Mouse (Mus musculus) kidney, postnatal 0 days (tissue): ENCODE data around the gene Clmn. TPM values are rescaled to one million over a fixed set of nuclear protein-coding genes. Genes with fewer than 3 reads are reported as not detected.
A peak's percentile ranks its signal among the peaks of the same experiment; 100 is the strongest.

Source experiments
- ATAC-seq: fragments of 200-750 bp; cut with Nextera tagmentation; replicated peaks from 2 replicates; pipeline ENCODE4 v1.8.0; 2017; ENCODE audit warnings: low read depth, moderate number of reproducible peaks, moderate TSS enrichment, moderate library complexity; ENCODE audit not compliant: low FRiP score
- DNase-seq: peaks from one replicate; pipeline ENCODE4 v3.0.0-alpha.2; 2016; ENCODE audit warnings: low spot score
- H3K27ac ChIP-seq: fragments of 300-500 bp; sonication (generic); 2 replicates; pipeline ENCODE4 v1.5.1; 2014; ENCODE audit warnings: mild to moderate bottlenecking
- H3K27me3 ChIP-seq: fragments of 300-500 bp; sonication (generic); 2 replicates; pipeline ENCODE4 v1.6.1; 2014; ENCODE audit warnings: low read length, mixed read lengths; ENCODE audit not compliant: insufficient read depth
- H3K36me3 ChIP-seq: fragments of 300-500 bp; sonication (generic); 2 replicates; pipeline ENCODE4 v1.6.1; 2014; ENCODE audit warnings: low read length, mixed read lengths; ENCODE audit not compliant: insufficient read depth
- H3K4me1 ChIP-seq: fragments of 300-500 bp; sonication (generic); replicated peaks from 2 replicates; pipeline ENCODE4 v1.6.1; 2014; ENCODE audit warnings: antibody characterized with exemption, low read length, mixed read lengths; ENCODE audit not compliant: insufficient read depth
- H3K4me2 ChIP-seq: fragments of 300-500 bp; sonication (generic); 2 replicates; pipeline ENCODE4 v1.6.1; 2014; ENCODE audit warnings: mild to moderate bottlenecking, low read length, moderate library complexity, mixed read lengths
- H3K4me3 ChIP-seq: fragments of 300-500 bp; sonication (generic); replicated peaks from 2 replicates; pipeline ENCODE4 v1.5.1; 2014; ENCODE audit warnings: low read depth, low read length
- H3K9ac ChIP-seq: fragments of 300-500 bp; sonication (generic); 2 replicates; pipeline ENCODE4 v1.6.1; 2014; ENCODE audit warnings: low read depth, low read length
- H3K9me3 ChIP-seq: fragments of 300-500 bp; sonication (generic); replicated peaks from 2 replicates; pipeline ENCODE4 v1.6.1; 2016; ENCODE audit warnings: low read length, inconsistent platforms, mixed read lengths
- CTCF ChIP-seq: IDR thresholded peaks from 2 replicates; pipeline ENCODE4 v1.5.1; 2016; ENCODE audit warnings: antibody characterized with exemption, low read depth, mild to moderate bottlenecking, moderate library complexity
- WGBS: fragments of 180-500 bp; shearing (Covaris S2); extraction: QIAGEN DNeasy Blood & Tissue Kit; methylation state at CpG from one replicate; pipeline ENCODE4 v1.1.7; 2014; 5-methylcytosine and 5-hydroxymethylcytosine counted together
- polyA plus RNA-seq: library from polyadenylated mRNA; unstranded; fragments of >200 nt; fragmentation: Nextera tagmentation; extraction: Ambion mirVana; gene quantifications from 2 replicates; pipeline ENCODE4 v1.2.1, GENCODE M21; 2015

Gene Clmn
- polyA plus RNA-seq, 1 experiment from 2014 or later: 6.0 TPM

- Histone ChIP-seq H3K27me3 (no peaks in the 10 kb centered on the region), H3K4me2 (no peak overlapping the region), H3K9ac (no peak overlapping the region), H3K36me3 (no peaks in the 10 kb centered on the region), H3K4me1 (peaks cover 25% of the 10 kb centered on the region), H3K27ac (peak overlapping the region; percentile 37; the same call in 1 of the 2 replicates), H3K4me3 (no peak overlapping the region), H3K9me3 (no peaks in the 10 kb centered on the region)
- TF ChIP-seq CTCF: no peak
- ATAC-seq (peak; percentile 51; the same call in 1 of the 2 replicates), DNase-seq (no peak)
- 35% methylated on average over 12 of the region's 12 CpGs for WGBS
Measured at GRCm38 (mm10) chr12:104817172-104817866, 47.6 kb downstream of the Clmn start.

DNA sequence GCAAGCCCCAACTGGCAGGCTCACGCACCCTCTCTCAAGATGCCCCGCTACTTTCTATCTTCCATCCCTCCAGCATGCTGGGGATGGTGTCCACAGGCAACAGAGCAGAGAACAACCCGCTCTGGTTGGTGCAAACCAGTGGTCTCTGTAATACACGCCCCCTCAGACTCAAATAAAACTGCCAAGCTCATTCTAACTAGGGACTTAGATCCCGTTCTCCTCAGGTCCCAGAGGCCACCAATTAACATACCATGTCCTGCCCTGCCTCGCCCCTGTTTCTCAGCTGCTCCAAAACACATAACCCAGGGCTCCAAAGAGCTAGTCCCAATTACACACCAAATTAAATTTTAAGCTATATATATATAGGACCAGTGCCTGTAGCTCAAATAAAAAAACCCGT is 50.6 kb downstream of the Clmn start:
- 24% methylated on average over 7 of the region's 7 CpGs for WGBS
- DNase-seq: peak; percentile 61
- TF ChIP-seq CTCF: no peak
- peaks cover 15% of the 10 kb centered on the region; the same call in 1 of the 2 replicates for H3K4me1 ChIP-seq
- no peaks in the 10 kb centered on the region for H3K36me3 ChIP-seq
- no peak overlapping the region for H3K4me3 ChIP-seq
- no peak for ATAC-seq
- H3K27me3 ChIP-seq: no peaks in the 10 kb centered on the region
- H3K9me3 ChIP-seq: no peaks in the 10 kb centered on the region
- H3K27ac ChIP-seq: no peak overlapping the region
- no peak overlapping the region for H3K9ac ChIP-seq
- H3K4me2 ChIP-seq: no peak overlapping the region

DNA sequence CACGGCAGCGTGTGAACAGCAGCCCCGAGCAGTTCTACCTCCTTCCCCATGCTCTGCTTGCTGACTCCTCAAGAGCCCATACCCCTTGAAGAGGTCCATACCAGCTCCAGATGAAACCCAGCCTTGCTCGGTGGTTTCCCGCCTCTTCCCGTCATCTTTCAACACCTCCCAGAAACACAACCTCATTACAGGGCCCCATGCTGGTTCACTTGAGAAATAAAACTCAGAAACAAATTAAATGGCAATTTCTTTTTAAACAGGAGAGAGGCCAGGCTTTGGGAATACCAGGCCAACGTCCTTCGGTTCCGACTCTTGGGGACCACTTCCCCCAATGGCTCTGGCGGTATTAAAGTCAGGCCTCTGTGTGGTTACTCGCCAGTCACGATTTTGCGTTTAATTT is 51.1 kb downstream of the Clmn start:
- no peak for TF ChIP-seq CTCF
- H3K9ac ChIP-seq: no peak overlapping the region
- WGBS: 63% methylated on average over 13 of the region's 13 CpGs
- H3K4me3 ChIP-seq: no peak overlapping the region
- no peak overlapping the region for H3K4me2 ChIP-seq
- H3K27ac ChIP-seq: no peak overlapping the region
- H3K36me3 ChIP-seq: no peaks in the 10 kb centered on the region
- ATAC-seq: no peak
- H3K27me3 ChIP-seq: no peaks in the 10 kb centered on the region
- no peaks in the 10 kb centered on the region for H3K9me3 ChIP-seq
- no peak for DNase-seq
- H3K4me1 ChIP-seq: peaks cover 13% of the 10 kb centered on the region

GRCm38 (mm10) chr12:104812711-104813110 is 52.2 kb downstream of the Clmn start:
- Histone ChIP-seq H3K9me3 (no peaks in the 10 kb centered on the region), H3K4me2 (no peak overlapping the region), H3K27me3 (no peaks in the 10 kb centered on the region), H3K36me3 (no peaks in the 10 kb centered on the region), H3K27ac (no peak overlapping the region), H3K4me3 (no peak overlapping the region), H3K4me1 (peaks cover 17% of the 10 kb centered on the region), H3K9ac (no peak overlapping the region)
- DNase-seq: no peak
- peak; percentile 61 for TF ChIP-seq CTCF
- WGBS: 76% methylated on average over 4 of the region's 4 CpGs
- ATAC-seq: no peak

DNA sequence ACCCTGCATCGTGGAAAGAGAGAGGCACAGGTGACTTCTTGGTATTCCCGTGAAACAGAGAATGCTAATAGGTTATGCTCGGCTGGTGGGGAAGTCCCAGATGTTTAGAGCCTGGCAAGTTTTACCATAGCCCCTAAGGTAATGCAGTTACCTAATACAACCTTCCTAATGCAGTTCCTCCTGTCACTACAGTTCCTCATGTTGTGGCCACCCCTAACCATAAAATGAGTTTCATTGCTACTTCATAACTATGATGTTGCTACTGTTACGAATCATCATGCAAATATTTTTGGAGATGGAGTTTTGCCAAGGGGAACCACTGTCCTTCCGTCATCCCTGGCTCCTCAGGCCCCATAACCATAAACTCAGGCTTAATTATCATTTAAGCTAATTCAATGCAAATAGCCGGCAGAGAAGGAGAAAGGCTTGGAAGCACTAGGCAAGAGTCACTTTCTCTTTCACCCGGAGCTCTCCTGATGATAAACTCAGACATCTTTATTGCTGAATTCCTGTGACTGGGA is 53.9 kb downstream of the Clmn start:
- no peak for DNase-seq
- WGBS: 39% methylated on average over 7 of the region's 7 CpGs
- no peak for TF ChIP-seq CTCF
- Histone ChIP-seq H3K27me3 (no peaks in the 10 kb centered on the region), H3K9ac (no peak overlapping the region), H3K4me3 (no peak overlapping the region), H3K27ac (no peak overlapping the region), H3K9me3 (no peaks in the 10 kb centered on the region), H3K4me2 (no peak overlapping the region), H3K4me1 (peaks cover 14% of the 10 kb centered on the region), H3K36me3 (no peaks in the 10 kb centered on the region)
- ATAC-seq: no peak

DNA sequence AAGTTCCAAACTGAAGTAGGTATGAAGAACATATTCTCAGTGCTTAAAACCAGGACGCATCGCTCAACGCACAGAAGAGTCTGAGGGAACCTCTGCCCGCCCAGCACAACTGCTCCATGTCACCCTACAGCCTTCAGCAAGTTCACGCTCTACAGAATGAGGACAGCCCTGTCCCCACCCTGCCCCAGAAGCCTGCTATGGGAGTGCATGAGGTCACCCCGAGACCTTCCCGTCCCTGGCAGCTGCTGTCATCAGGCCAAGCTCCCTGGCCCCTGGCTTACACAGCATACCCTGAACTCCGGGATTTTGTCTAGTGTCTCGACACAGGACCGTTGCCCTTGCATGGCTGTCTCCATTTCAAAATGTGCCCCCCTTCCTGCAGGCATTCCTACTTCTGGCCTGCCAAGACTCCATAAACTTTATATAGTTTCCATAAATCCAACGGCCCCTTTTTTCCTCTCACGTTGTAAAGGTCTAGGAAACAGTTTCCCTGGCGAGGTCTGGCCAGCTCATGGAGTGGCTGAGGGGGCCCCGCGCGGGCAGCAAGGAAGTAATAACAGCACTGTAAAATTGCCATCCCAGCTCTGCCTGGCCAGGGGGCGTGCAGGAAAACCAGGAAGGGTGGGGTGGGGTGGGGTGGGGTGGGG is 56.3 kb downstream of the Clmn start:
- ATAC-seq: no peak
- no peak for DNase-seq
- 35% methylated on average over 17 of the region's 17 CpGs for WGBS

More for the DNA sequence above, 56.3 kb downstream of the Clmn start:
- Histone ChIP-seq H3K27ac (no peak overlapping the region), H3K27me3 (no peaks in the 10 kb centered on the region), H3K4me2 (no peak overlapping the region), H3K36me3 (no peaks in the 10 kb centered on the region), H3K4me3 (no peak overlapping the region), H3K9me3 (no peaks in the 10 kb centered on the region), H3K9ac (0 out of 2 replicates have a peak overlapping the region, but pooled peaks have one; percentile 37), H3K4me1 (peaks cover 6% of the 10 kb centered on the region)
- no peak for TF ChIP-seq CTCF
